Mouse (Mus musculus) Patski (cell line): Measurements from ENCODE around the gene Foxi2. TPM values are rescaled to one million over a fixed set of nuclear protein-coding genes. Genes with fewer than 3 reads are reported as not detected.
A peak's percentile ranks its signal among the peaks of the same experiment; 100 is the strongest.

ENCODE experiments used
- ATAC-seq: fragments of 100-300 bp; one replicate; pipeline ENCODE4 v1.8.0; 2021
- CTCF ChIA-PET: fragments of 350-600 bp; sonication (Branson Sonifier 250); formaldehyde crosslinking; loops from one replicate; lab custom pipeline; 2022; ENCODE audit warnings: inconsistent platforms; lab: Charles Lee
- POLR2A ChIA-PET: fragments of 350-600 bp; sonication (Branson Sonifier 250); formaldehyde crosslinking; loops from one replicate; lab custom pipeline; 2022; ENCODE audit warnings: antibody characterized with exemption, inconsistent platforms; lab: Charles Lee
- DNase-seq: peaks from one replicate; pipeline ENCODE4 v3.0.0-alpha.2; 2011; ENCODE audit warnings: low read depth, low spot score
- H3K27me3 ChIP-seq: fragments of 371-371 bp; one replicate; pipeline ENCODE4 v1.5.1; 2021
- CTCF ChIP-seq: fragments of 100-300 bp; IDR thresholded peaks from one replicate; pipeline ENCODE4 v1.5.1; 2021
- in situ Hi-C: fragments of 300-500 bp; cut with MboI; formaldehyde crosslinking; loops from 3 replicates; pipeline ENCODE4 v1.11.1; 2018; ENCODE audit warnings: low pct_unique_long_range_greater_than_20kb, mixed read lengths
- polyA plus RNA-seq: library from polyadenylated mRNA; unstranded; gene quantifications from one replicate; pipeline ENCODE4 v1.2.3, GENCODE M21; 2021

Foxi2 gene
- not detected for polyA plus RNA-seq

- DNase-seq, result no peak
- CTCF ChIA-PET, result no interaction called here
- no peak for TF ChIP-seq CTCF
Observed at GRCm38 (mm10) chr7:135410237-135410965, at the start of gene Foxi2. Gene Foxi2, plus strand, starts transcription at chr7:135410308.

GRCm38 (mm10) chr7:135364606-135365005 lies 45.5 kb upstream of the Foxi2 start:
- ATAC-seq (no peak), DNase-seq (no peak)
- in situ Hi-C loops, result no loop called here
- ChIA-PET POLR2A (no interaction called here), CTCF (no interaction called here)
- TF ChIP-seq CTCF, result no peak
- H3K27me3 ChIP-seq, result peaks cover 12% of the 10 kb centered on the region

More at GRCm38 (mm10) chr7:135410237-135410965, at the start of gene Foxi2:
- in situ Hi-C loops, result no loop called here
- no peak for ATAC-seq
- H3K27me3 ChIP-seq, result peaks cover 27% of the 10 kb centered on the region
- POLR2A ChIA-PET, result no interaction called here

GRCm38 (mm10) chr7:135376048-135376447 lies 34.1 kb upstream of the Foxi2 start:
- ChIA-PET POLR2A (no interaction called here), CTCF (no interaction called here)
- DNase-seq (no peak), ATAC-seq (no peak)
- in situ Hi-C loops, result no loop called here
- H3K27me3 ChIP-seq, result peaks cover 4% of the 10 kb centered on the region
- no peak for TF ChIP-seq CTCF

- no peak for ATAC-seq
- no peak for DNase-seq
- POLR2A ChIA-PET, result no interaction called here
- in situ Hi-C loops, result no loop called here
- CTCF ChIA-PET, result interaction anchor here (1.0 kb wide), 1 partner anchor 9 kb away, joined by 3 read pairs; no protein-coding TSS in a partner anchor
- peak; percentile 56 for TF ChIP-seq CTCF
- H3K27me3 ChIP-seq, result no peaks in the 10 kb centered on the region
Observed at GRCm38 (mm10) chr7:135376932-135377331, 33.2 kb upstream of the Foxi2 start.

GRCm38 (mm10) chr7:135378331-135378730 lies 31.8 kb upstream of the Foxi2 start:
- ChIA-PET POLR2A (no interaction called here), CTCF (interaction anchor here (1.5 kb wide), 1 partner anchor 16 kb away, joined by 3 read pairs; no protein-coding TSS in a partner anchor)
- ATAC-seq (no peak), DNase-seq (no peak)
- no peak for TF ChIP-seq CTCF
- in situ Hi-C loops, result no loop called here
- no peaks in the 10 kb centered on the region for H3K27me3 ChIP-seq

GRCm38 (mm10) chr7:135389039-135389438 lies 21.1 kb upstream of the Foxi2 start:
- in situ Hi-C loops, result loop anchor here (10.0 kb wide), 1 partner anchor 294 kb away; no protein-coding TSS in a partner anchor
- ChIA-PET POLR2A (interaction anchor here (0.7 kb wide), 1 partner anchor 762 kb away, joined by 4 read pairs; no protein-coding TSS in a partner anchor), CTCF (interaction anchor here (0.6 to 2.8 kb wide), 14 partner anchors 10 to 729 kb away, joined by 3 to 11 read pairs (median 3); no protein-coding TSS in a partner anchor)
- no peak for DNase-seq
- no peak for ATAC-seq
- peak; percentile 72 for TF ChIP-seq CTCF
- H3K27me3 ChIP-seq, result peaks cover 11% of the 10 kb centered on the region

- ChIA-PET POLR2A (no interaction called here), CTCF (no interaction called here)
- ATAC-seq (no peak), DNase-seq (no peak)
- no peak for TF ChIP-seq CTCF
- in situ Hi-C loops, result loop anchor here (10.0 kb wide), 1 partner anchor 272 kb away; no protein-coding TSS in a partner anchor
- H3K27me3 ChIP-seq, result peaks cover 11% of the 10 kb centered on the region
Observed at GRCm38 (mm10) chr7:135392949-135393542, 17.1 kb upstream of the Foxi2 start.

- in situ Hi-C loops, result loop anchor here (10.0 kb wide), 1 partner anchor 270 kb away; no protein-coding TSS in a partner anchor
- peaks cover 11% of the 10 kb centered on the region for H3K27me3 ChIP-seq
- DNase-seq, result no peak
- no peak for ATAC-seq
- CTCF ChIA-PET, result no interaction called here
- POLR2A ChIA-PET, result no interaction called here
- no peak for TF ChIP-seq CTCF
Observed at GRCm38 (mm10) chr7:135394436-135394835, 15.7 kb upstream of the Foxi2 start.

GRCm38 (mm10) chr7:135395242-135395641 lies 14.9 kb upstream of the Foxi2 start:
- POLR2A ChIA-PET, result no interaction called here
- no peak for ATAC-seq
- no peak for DNase-seq

GRCm38 (mm10) chr7:135397096-135397495 lies 13.0 kb upstream of the Foxi2 start:
- CTCF ChIA-PET, result no interaction called here
- POLR2A ChIA-PET, result no interaction called here
- in situ Hi-C loops, result loop anchor here (10.0 kb wide), 1 partner anchor 268 kb away; no protein-coding TSS in a partner anchor
- H3K27me3 ChIP-seq, result peaks cover 6% of the 10 kb centered on the region
- ATAC-seq, result no peak
- no peak for DNase-seq
- TF ChIP-seq CTCF, result no peak

More at GRCm38 (mm10) chr7:135395242-135395641, 14.9 kb upstream of the Foxi2 start:
- CTCF ChIA-PET, result no interaction called here
- in situ Hi-C loops, result loop anchor here (10.0 kb wide), 1 partner anchor 270 kb away; no protein-coding TSS in a partner anchor
- TF ChIP-seq CTCF, result no peak
- H3K27me3 ChIP-seq, result peaks cover 11% of the 10 kb centered on the region
